Mouse (Mus musculus): ENCODE measurements around the gene Plac1. TPM values are rescaled to one million over a fixed set of nuclear protein-coding genes. Genes with fewer than 3 reads are reported as not detected.
A peak's percentile ranks its signal among the peaks of the same experiment; 100 is the strongest.

Gene Plac1
- total RNA-seq, 2 experiments from 2014 or later, result 0.43 to 0.69 TPM

- peak in 1 of 2 experiments; percentile 23 for DNase-seq
- intact Hi-C loops (cut with DNase I), result loop anchor here (5.0 kb wide), 1 partner anchor 109 kb away; no protein-coding TSS in a partner anchor
Observed at GRCm38 (mm10) chrX:53118631-53119030, 121.3 kb downstream of the Plac1 start.

DNA sequence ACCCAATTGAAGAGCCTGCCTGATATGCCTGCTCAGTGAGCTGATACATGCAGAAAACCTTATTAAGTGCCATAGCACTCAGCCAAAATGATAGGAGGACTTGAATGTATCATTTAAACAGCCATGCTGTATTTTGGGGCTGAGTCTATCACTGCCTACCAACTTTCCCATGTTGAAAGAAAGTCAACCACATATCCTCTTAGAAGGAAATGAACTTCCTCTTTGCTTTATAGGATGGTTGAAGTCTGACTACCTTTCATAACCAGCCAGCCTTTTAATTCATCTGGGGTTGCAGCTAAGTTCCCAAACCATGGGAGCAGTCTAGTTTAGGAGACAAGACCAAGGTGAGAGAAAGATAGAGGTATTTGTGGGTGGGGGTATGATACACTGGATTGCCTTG lies 121.9 kb downstream of the Plac1 start:
- DNase-seq, result no peak
- intact Hi-C loops (cut with DNase I), result loop anchor here (5.0 kb wide), 1 partner anchor 109 kb away; no protein-coding TSS in a partner anchor

- intact Hi-C loops (cut with DNase I), result loop anchor here (5.0 kb wide), 2 partner anchors 53 to 112 kb away; no protein-coding TSS in a partner anchor
- DNase-seq, result no peak
Observed at GRCm38 (mm10) chrX:53114994-53115393, 124.9 kb downstream of the Plac1 start.

DNA sequence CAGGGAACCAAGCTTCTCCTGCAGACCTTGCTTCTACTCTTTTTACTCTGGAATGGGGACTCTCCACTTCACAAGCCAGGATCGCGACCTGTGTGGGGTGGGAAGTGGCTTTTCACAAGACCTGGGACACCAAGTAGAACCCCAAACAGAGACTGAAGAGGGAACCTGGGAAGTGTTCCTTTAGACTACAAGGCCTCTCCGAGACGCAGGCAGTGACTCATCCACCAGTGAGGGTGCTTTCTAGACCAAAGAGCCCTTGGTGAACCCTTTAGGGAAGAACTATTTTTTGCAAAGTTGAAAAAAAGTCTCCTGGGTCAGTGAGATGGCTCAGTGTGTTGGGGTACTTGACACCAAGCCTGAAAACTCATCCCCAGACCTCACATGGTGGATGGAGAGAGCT lies 129.8 kb downstream of the Plac1 start:
- intact Hi-C loops (cut with DNase I), result loop anchor here (5.0 kb wide), 1 partner anchor 48 kb away; no protein-coding TSS in a partner anchor
- no peak for DNase-seq

DNA sequence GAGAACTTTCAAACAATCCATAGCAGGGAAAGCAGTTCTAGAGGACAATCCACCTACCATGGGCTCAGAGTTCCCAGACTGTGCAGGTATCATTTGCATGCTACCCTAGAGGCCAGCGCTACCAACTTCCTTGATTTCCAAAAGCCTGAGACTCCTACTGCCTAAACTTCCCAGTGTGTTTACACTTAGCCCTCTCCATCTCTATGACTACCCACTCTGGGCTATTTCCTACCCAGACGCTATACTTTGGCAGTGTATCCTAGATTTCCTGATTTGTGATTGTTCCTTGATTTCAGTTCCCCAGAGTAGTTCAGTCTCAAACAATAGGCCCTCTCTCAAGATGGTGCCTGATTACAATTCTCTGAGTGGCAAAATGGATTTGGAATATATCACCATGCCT lies 132.8 kb downstream of the Plac1 start:
- DNase-seq, result no peak
- intact Hi-C loops (cut with DNase I), result no loop called here

- intact Hi-C loops (cut with DNase I), result no loop called here
- DNase-seq, result no peak
Observed at GRCm38 (mm10) chrX:53101165-53101564, 138.7 kb downstream of the Plac1 start.

- intact Hi-C loops (cut with DNase I), result no loop called here
- DNase-seq, result no peak
Observed at GRCm38 (mm10) chrX:53099951-53100350, 140.0 kb downstream of the Plac1 start.

DNA sequence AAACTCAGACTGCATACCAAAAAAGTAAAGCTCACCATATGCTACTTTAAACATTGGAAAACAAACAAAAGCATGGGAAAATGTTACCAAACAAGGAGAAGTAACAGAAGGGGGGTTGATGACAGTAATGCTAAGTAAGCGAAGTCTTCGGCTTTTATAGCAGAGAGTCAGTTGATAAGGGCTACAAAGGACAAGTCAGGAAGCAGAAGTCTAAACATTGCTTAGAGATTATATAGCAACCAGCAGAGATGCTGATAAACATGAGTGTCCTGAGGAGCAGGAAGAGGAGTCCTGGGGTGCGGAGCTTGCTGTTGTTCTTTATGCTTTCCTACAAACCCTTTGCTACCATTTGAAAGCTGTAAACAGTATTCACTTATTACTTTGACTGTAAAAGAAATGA lies 140.6 kb downstream of the Plac1 start:
- no peak for DNase-seq
- intact Hi-C loops (cut with DNase I), result no loop called here

GRCm38 (mm10) chrX:53098293-53098692 lies 141.6 kb downstream of the Plac1 start:
- intact Hi-C loops (cut with DNase I), result no loop called here
- DNase-seq, result no peak

GRCm38 (mm10) chrX:53097786-53098185 lies 142.1 kb downstream of the Plac1 start:
- no peak for DNase-seq

DNA sequence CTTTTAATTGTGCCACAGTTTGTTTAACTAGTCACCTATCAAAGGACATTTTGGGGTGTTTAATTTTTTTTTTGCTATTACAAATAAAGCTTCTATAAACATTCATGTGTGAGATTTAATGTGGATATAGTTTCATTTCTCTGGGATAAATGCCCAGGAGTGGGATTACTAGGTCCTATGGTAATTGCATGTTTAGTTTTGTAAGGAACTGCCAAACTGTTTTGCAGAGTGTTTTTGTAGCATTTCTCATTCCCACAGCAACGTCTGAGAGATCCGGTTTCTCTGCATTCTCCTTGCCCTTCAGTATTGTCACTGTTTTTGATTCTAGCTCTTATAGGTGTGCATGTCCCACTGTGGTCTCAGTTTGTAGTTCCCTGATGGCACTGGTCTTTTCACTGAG lies 146.5 kb downstream of the Plac1 start:
- DNase-seq, result no peak
- intact Hi-C loops (cut with DNase I), result no loop called here

More at GRCm38 (mm10) chrX:53097786-53098185, 142.1 kb downstream of the Plac1 start:
- intact Hi-C loops (cut with DNase I), result no loop called here

DNA sequence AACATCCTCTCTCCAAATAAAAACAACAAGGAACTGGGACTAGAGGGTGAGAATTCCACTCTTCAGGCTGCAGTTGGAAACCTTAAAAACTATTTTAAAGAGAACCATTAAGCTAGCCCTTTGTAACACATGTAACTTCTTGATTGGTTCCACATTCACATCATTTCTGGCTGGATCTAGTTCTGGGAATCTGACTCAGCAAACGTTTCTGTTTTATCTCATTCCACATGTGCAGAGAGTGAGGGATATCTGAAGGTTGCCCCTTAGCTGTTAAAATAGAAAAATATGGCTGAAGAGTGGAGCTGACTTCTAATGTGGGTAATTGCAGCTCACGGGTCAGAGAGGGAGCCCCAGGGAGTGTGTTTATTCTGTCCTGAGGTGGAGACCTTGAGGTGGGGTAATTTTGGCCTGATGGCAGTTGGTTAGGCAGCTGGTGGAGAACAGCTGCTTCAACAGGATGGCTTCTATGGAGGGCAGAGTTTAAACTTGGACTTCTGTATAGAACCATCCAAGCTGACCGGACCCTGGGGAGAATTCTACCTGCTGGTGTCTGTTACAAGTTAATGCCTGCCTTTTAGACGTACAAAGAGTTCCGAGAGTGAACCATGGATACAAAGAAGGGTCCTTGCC lies 151.1 kb downstream of the Plac1 start:
- intact Hi-C loops (cut with DNase I), result no loop called here
- no peak for DNase-seq

DNA sequence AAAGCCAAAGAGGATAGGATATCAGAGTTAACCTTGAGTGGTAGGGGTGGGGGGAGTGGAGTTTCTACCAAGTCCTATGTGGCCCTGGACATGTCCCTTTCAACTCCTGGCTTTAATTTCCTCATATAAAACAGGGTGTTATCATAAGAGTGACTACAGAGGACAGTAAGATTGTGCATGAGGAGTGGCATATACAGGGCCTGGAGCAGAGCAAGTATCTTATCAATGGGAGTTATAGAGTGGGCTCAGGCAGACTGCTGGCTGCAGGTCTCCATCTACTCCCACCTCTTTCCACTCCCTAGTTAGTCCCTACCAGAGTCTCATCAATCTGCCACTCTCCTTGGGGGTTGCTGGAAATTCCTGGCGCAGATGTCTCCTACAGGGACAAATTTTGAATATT lies 152.7 kb downstream of the Plac1 start:
- DNase-seq, result no peak
- intact Hi-C loops (cut with DNase I), result no loop called here

GRCm38 (mm10) chrX:53085559-53085958 lies 154.4 kb downstream of the Plac1 start:
- intact Hi-C loops (cut with DNase I), result no loop called here

GRCm38 (mm10) chrX:53064406-53064805 lies 175.5 kb downstream of the Plac1 start:
- no peak for DNase-seq
- intact Hi-C loops (cut with DNase I), result loop anchor here (5.0 kb wide), 1 partner anchor 48 kb away; no protein-coding TSS in a partner anchor

More at GRCm38 (mm10) chrX:53085559-53085958, 154.4 kb downstream of the Plac1 start:
- DNase-seq, result no peak

DNA sequence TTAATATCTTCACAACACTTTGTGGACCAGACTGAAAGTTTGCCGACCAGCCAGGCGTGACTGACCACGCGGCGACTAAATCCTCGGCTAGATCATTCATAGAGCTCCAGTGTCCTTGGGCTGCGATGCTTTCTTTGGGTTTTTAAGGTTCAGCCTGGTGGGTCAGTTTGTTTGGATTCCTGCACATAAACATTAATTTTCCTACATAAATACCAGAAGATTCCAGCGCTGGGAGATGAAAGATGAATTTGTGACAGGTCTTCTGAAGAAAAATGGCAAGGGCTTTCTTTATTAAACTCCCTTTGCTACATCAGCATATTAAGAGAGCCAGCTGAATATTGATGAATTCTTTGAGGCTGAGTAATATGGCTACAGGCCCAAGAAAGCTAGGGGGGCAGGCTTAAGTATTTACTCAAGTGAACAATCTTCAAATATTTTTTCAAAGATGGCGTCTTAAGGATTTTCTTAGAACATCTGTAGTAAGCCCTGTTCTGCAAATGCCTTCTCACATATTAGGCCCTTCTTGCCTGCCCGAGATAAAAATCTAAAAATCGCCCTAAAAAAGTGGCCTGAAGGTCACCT lies 180.4 kb downstream of the Plac1 start:
- intact Hi-C loops (cut with DNase I), result loop anchor here (5.0 kb wide), 3 partner anchors 53 to 153 kb away; no protein-coding TSS in a partner anchor
- DNase-seq, result peak in 1 of 2 experiments; percentile 29

DNA sequence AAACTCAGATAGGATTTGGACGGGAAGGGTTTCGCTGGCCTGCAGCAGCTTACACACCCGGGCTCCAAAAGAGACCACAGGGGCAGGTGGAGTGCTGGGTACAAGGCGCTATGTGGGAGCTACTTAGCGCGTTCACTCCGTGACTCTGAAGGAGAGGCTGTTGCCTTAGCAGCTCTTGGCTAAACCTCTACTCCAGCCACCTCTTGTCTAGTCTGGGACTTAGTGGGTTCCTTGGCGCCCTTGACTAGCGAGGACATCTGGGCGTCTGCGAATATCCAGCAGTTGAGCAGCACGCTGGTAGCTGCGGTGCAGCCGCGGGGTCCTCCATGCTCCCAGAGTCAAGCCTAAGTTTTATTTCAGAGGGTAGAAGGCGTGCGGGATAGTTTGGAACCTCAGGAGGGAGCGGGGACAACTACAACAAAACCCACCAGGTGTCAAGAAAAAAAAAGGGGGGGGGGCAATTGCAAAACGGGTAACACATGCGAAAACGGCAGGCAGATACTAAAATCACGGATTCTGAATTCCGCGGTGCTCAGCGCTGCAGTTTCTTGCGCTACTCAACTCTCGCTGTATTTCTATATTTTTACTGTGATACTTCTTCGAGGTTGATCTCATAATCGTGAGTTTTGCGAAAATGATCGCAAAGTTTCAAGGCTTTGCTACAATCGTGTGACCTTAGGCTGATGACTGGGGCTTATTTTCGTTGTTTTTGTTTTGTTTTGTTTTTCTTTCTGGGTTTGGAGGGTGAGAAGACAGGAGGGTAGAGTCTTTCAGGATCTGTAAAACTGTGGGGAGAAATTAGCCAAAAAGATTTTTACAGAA lies 181.2 kb downstream of the Plac1 start:
- DNase-seq, result peak; percentile 52 to 58
- intact Hi-C loops (cut with DNase I), result loop anchor here (5.0 kb wide), 2 partner anchors 94 to 154 kb away; no protein-coding TSS in a partner anchor

DNA sequence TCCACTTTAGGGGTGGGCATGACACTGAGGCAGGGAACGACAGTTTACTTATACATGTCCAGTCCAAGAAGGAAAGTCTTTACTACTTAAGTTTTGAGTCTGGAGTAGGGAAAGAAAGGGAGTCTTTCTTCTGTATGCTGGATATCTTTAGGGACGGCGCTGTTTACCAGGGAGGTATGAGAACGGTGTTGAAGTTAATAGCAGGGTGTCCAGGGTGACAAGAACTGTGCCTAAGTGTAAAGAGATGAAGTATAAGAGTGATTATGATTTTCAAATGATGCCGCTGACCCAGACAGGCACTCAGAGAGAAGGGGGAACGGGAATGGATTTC lies 182.2 kb downstream of the Plac1 start:
- no peak for DNase-seq
- intact Hi-C loops (cut with DNase I), result loop anchor here (5.0 kb wide), 2 partner anchors 95 to 155 kb away; no protein-coding TSS in a partner anchor

DNA sequence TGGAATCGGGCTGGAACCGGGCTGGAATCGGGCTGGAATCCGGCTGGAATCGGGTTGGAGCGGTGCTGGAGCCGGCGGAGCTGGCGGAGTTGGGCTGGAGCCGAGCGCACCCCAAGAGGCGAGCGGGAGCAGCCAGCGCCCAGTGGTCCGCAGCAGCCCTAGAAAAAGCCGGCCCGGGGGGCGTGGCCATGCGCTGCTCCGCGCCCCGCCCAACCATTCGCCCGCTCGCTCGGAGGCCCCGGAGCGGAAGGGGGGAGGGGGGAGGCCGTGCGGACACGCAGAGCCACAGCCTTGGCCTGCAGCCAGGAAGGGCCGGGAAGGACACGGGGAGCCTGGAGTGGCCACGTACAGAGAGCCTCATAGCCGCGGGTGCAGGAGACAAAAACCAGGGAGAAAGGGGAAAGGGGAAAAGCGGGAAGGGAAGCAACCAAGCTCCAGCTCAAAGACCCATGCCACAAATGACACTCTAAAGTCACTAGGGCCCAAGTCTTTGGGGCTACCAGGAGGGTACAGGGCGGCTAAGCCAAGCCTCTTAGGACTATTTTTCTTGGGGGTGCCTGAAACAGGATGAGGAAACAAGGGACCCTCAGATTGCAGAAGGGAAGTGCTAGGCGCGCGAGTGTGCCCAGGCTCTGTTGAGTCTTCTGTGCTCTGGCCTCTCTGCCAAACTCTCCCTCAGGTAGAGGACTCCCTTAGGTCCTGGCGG lies 182.7 kb downstream of the Plac1 start:
- DNase-seq, result peak; percentile 95 to 96
- intact Hi-C loops (cut with DNase I), result loop anchor here (5.0 kb wide), 2 partner anchors 95 to 155 kb away; no protein-coding TSS in a partner anchor

DNA sequence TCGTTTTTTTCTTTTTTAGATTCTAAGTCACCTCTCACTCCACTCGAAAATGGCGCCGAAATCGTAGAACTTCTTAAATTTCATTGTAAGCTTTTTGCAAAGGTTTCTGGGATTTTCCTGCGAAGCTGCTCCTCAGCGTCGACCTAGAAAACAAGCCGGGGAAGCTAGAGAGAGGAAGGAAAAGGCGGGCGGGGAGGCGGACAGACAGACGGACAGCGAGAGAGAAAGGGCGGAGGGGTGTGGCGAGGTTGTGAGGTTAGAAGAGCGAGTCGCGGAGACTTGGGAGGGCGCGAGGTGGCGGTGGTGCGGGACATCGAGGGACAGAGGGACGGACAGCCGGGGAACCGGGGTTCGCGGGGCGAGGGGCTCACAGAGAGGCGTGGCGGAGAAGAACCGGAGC lies 183.3 kb downstream of the Plac1 start:
- DNase-seq, result peak; percentile 59 to 64
- intact Hi-C loops (cut with DNase I), result loop anchor here (5.0 kb wide), 2 partner anchors 96 to 156 kb away; no protein-coding TSS in a partner anchor

All from heart, postnatal 10 days (tissue).